Mouse (Mus musculus): ENCODE measurements around the gene Snrnp48. TPM values are rescaled to one million over a fixed set of nuclear protein-coding genes. Genes with fewer than 3 reads are reported as not detected.

Snrnp48 gene
- polyA plus RNA-seq, 1 experiment, result 29.8 TPM

GRCm38 (mm10) chr13:38204171-38204570, 567 bp upstream of the Snrnp48 start:
- no peak for TF ChIP-seq POLR2A (IDR thresholded peaks at IDR 0.05; ENCODE audit: low read depth, low read length)
- TF ChIP-seq CTCF (IDR thresholded peaks at IDR 0.05; ENCODE audit: borderline replicate concordance, insufficient read depth, low read length), result no peak
- H3K4me1 ChIP-seq (ENCODE audit: control insufficient read depth, insufficient read depth, low read length), result no peaks in the 10 kb centered on the region
- no peak overlapping the region for H3K27ac ChIP-seq (ENCODE audit: insufficient read depth, low read length)
- H3K4me3 ChIP-seq (ENCODE audit: insufficient read depth, low read length), result no peak overlapping the region

- H3K4me3 ChIP-seq (ENCODE audit: insufficient read depth, low read length), result no peak overlapping the region
- H3K27ac ChIP-seq (ENCODE audit: insufficient read depth, low read length), result no peak overlapping the region
- no peak for TF ChIP-seq POLR2A (IDR thresholded peaks at IDR 0.05; ENCODE audit: low read depth, low read length)
- TF ChIP-seq CTCF (IDR thresholded peaks at IDR 0.05; ENCODE audit: borderline replicate concordance, insufficient read depth, low read length), result no peak
- H3K4me1 ChIP-seq (ENCODE audit: control insufficient read depth, insufficient read depth, low read length), result no peaks in the 10 kb centered on the region
Measured at GRCm38 (mm10) chr13:38211122-38211521, 6.4 kb downstream of the Snrnp48 start.

GRCm38 (mm10) chr13:38218686-38219085, 13.9 kb downstream of the Snrnp48 start:
- H3K4me1 ChIP-seq (ENCODE audit: control insufficient read depth, insufficient read depth, low read length), result no peaks in the 10 kb centered on the region
- H3K4me3 ChIP-seq (ENCODE audit: insufficient read depth, low read length), result no peak overlapping the region
- H3K27ac ChIP-seq (ENCODE audit: insufficient read depth, low read length), result no peak overlapping the region
- no peak for TF ChIP-seq CTCF (IDR thresholded peaks at IDR 0.05; ENCODE audit: borderline replicate concordance, insufficient read depth, low read length)
- no peak for TF ChIP-seq POLR2A (IDR thresholded peaks at IDR 0.05; ENCODE audit: low read depth, low read length)

- H3K27ac ChIP-seq (ENCODE audit: insufficient read depth, low read length), result no peak overlapping the region
- H3K4me1 ChIP-seq (ENCODE audit: control insufficient read depth, insufficient read depth, low read length), result no peaks in the 10 kb centered on the region
- TF ChIP-seq POLR2A (IDR thresholded peaks at IDR 0.05; ENCODE audit: low read depth, low read length) (no peak), CTCF (IDR thresholded peaks at IDR 0.05; ENCODE audit: borderline replicate concordance, insufficient read depth, low read length) (no peak)
- H3K4me3 ChIP-seq (ENCODE audit: insufficient read depth, low read length), result no peak overlapping the region
Measured at GRCm38 (mm10) chr13:38220331-38220730, 15.6 kb downstream of the Snrnp48 start.

- Histone ChIP-seq H3K4me3 (ENCODE audit: insufficient read depth, low read length) (no peak overlapping the region), H3K4me1 (ENCODE audit: control insufficient read depth, insufficient read depth, low read length) (no peaks in the 10 kb centered on the region), H3K27ac (ENCODE audit: insufficient read depth, low read length) (no peak overlapping the region)
- TF ChIP-seq CTCF (IDR thresholded peaks at IDR 0.05; ENCODE audit: borderline replicate concordance, insufficient read depth, low read length) (no peak), POLR2A (IDR thresholded peaks at IDR 0.05; ENCODE audit: low read depth, low read length) (no peak)
Measured at GRCm38 (mm10) chr13:38230177-38230821, 25.6 kb downstream of the Snrnp48 start.

- Histone ChIP-seq H3K4me3 (ENCODE audit: insufficient read depth, low read length) (no peak overlapping the region), H3K27ac (ENCODE audit: insufficient read depth, low read length) (no peak overlapping the region), H3K4me1 (ENCODE audit: control insufficient read depth, insufficient read depth, low read length) (no peaks in the 10 kb centered on the region)
- TF ChIP-seq CTCF (IDR thresholded peaks at IDR 0.05; ENCODE audit: borderline replicate concordance, insufficient read depth, low read length) (no peak), POLR2A (IDR thresholded peaks at IDR 0.05; ENCODE audit: low read depth, low read length) (no peak)
Measured at GRCm38 (mm10) chr13:38232411-38232810, 27.7 kb downstream of the Snrnp48 start.

- Histone ChIP-seq H3K27ac (ENCODE audit: insufficient read depth, low read length) (no peak overlapping the region), H3K4me1 (ENCODE audit: control insufficient read depth, insufficient read depth, low read length) (no peaks in the 10 kb centered on the region)
- TF ChIP-seq POLR2A (IDR thresholded peaks at IDR 0.05; ENCODE audit: low read depth, low read length), result no peak
- no peak for TF ChIP-seq CTCF (IDR thresholded peaks at IDR 0.05; ENCODE audit: borderline replicate concordance, insufficient read depth, low read length)
Measured at GRCm38 (mm10) chr13:38232856-38233625, 28.3 kb downstream of the Snrnp48 start.

GRCm38 (mm10) chr13:38234651-38235050, 29.9 kb downstream of the Snrnp48 start:
- Histone ChIP-seq H3K4me1 (ENCODE audit: control insufficient read depth, insufficient read depth, low read length) (no peaks in the 10 kb centered on the region), H3K27ac (ENCODE audit: insufficient read depth, low read length) (no peak overlapping the region), H3K4me3 (ENCODE audit: insufficient read depth, low read length) (no peak overlapping the region)
- TF ChIP-seq CTCF (IDR thresholded peaks at IDR 0.05; ENCODE audit: borderline replicate concordance, insufficient read depth, low read length) (no peak), POLR2A (IDR thresholded peaks at IDR 0.05; ENCODE audit: low read depth, low read length) (no peak)

More at GRCm38 (mm10) chr13:38232856-38233625, 28.3 kb downstream of the Snrnp48 start:
- no peak overlapping the region for H3K4me3 ChIP-seq (ENCODE audit: insufficient read depth, low read length)

GRCm38 (mm10) chr13:38235370-38235769, 30.6 kb downstream of the Snrnp48 start:
- no peak overlapping the region for H3K4me3 ChIP-seq (ENCODE audit: insufficient read depth, low read length)
- no peak for TF ChIP-seq CTCF (IDR thresholded peaks at IDR 0.05; ENCODE audit: borderline replicate concordance, insufficient read depth, low read length)
- H3K27ac ChIP-seq (ENCODE audit: insufficient read depth, low read length), result no peak overlapping the region
- no peaks in the 10 kb centered on the region for H3K4me1 ChIP-seq (ENCODE audit: control insufficient read depth, insufficient read depth, low read length)

- Histone ChIP-seq H3K4me3 (ENCODE audit: insufficient read depth, low read length) (no peak overlapping the region), H3K27ac (ENCODE audit: insufficient read depth, low read length) (no peak overlapping the region), H3K4me1 (ENCODE audit: control insufficient read depth, insufficient read depth, low read length) (0 out of 2 replicates have a peak, but pooled peaks cover 2% of the 10 kb centered on the region)
- TF ChIP-seq POLR2A (IDR thresholded peaks at IDR 0.05; ENCODE audit: low read depth, low read length) (no peak), CTCF (IDR thresholded peaks at IDR 0.05; ENCODE audit: borderline replicate concordance, insufficient read depth, low read length) (no peak)
Measured at GRCm38 (mm10) chr13:38248151-38248550, 43.4 kb downstream of the Snrnp48 start.

Measured in embryonic fibroblast, embryonic 13.5 days (primary cell).